Mouse (Mus musculus): ENCODE results near the gene Sdc1. TPM values are rescaled to one million over a fixed set of nuclear protein-coding genes. Genes with fewer than 3 reads are reported as not detected.

Gene Sdc1
- polyA plus RNA-seq, 1 experiment from 2014 or later: 79.3 TPM

GRCm38 (mm10) chr12:8771844-8772380 lies 789 bp downstream of the Sdc1 start:
- Histone ChIP-seq H3K36me3 (no peaks in the 10 kb centered on the region), H3K4me1 (peaks cover 19% of the 10 kb centered on the region), H3K27ac (replicated peaks) (peak overlapping the region; percentile 82), H3K9ac (replicated peaks) (peak overlapping the region; percentile 90), H3K4me3 (peak overlapping the region; percentile 67), H3K4me2 (replicated peaks) (peak overlapping the region; percentile 99), H3K27me3 (peaks cover 6% of the 10 kb centered on the region; the same call in 1 of the 2 replicates), H3K9me3 (no peaks in the 10 kb centered on the region)
- ATAC-seq (ENCODE audit: low FRiP score, low read depth): peak; percentile 20
- 1% methylated on average over 37 of the region's 37 CpGs for WGBS

- H3K9me3 ChIP-seq: no peaks in the 10 kb centered on the region
Observed at GRCm38 (mm10) chr12:8772451-8773143, 1.5 kb downstream of the Sdc1 start.

GRCm38 (mm10) chr12:8773336-8773735 lies 2.2 kb downstream of the Sdc1 start:
- H3K9me3 ChIP-seq: no peaks in the 10 kb centered on the region
- peaks cover 19% of the 10 kb centered on the region for H3K4me1 ChIP-seq
- H3K27ac ChIP-seq (replicated peaks): no peak overlapping the region
- peak overlapping the region; percentile 90 for H3K9ac ChIP-seq (replicated peaks)
- peak overlapping the region; percentile 67 for H3K4me3 ChIP-seq
- 25% methylated on average over 6 of the region's 6 CpGs for WGBS
- H3K27me3 ChIP-seq: peaks cover 6% of the 10 kb centered on the region; the same call in 1 of the 2 replicates
- H3K4me2 ChIP-seq (replicated peaks): peak overlapping the region; percentile 99
- no peak for ATAC-seq (ENCODE audit: low FRiP score, low read depth)
- H3K36me3 ChIP-seq: no peaks in the 10 kb centered on the region

More at GRCm38 (mm10) chr12:8772451-8773143, 1.5 kb downstream of the Sdc1 start:
- under 1% methylated on average over 44 of the region's 55 CpGs for WGBS
- peak overlapping the region; percentile 99 for H3K4me2 ChIP-seq (replicated peaks)
- no peaks in the 10 kb centered on the region for H3K36me3 ChIP-seq
- H3K9ac ChIP-seq (replicated peaks): peak overlapping the region; percentile 90
- peaks cover 6% of the 10 kb centered on the region; the same call in 1 of the 2 replicates for H3K27me3 ChIP-seq
- peak overlapping the region; percentile 67 for H3K4me3 ChIP-seq
- H3K4me1 ChIP-seq: peaks cover 19% of the 10 kb centered on the region
- ATAC-seq (ENCODE audit: low FRiP score, low read depth): peak; percentile 57
- H3K27ac ChIP-seq (replicated peaks): peak overlapping the region; percentile 82

GRCm38 (mm10) chr12:8774183-8774582 lies 3.1 kb downstream of the Sdc1 start:
- peaks cover 6% of the 10 kb centered on the region; the same call in 1 of the 2 replicates for H3K27me3 ChIP-seq
- peaks cover 19% of the 10 kb centered on the region for H3K4me1 ChIP-seq
- H3K4me2 ChIP-seq (replicated peaks): no peak overlapping the region
- H3K9ac ChIP-seq (replicated peaks): no peak overlapping the region
- ATAC-seq (ENCODE audit: low FRiP score, low read depth): no peak
- no peak overlapping the region for H3K27ac ChIP-seq (replicated peaks)
- H3K9me3 ChIP-seq: no peaks in the 10 kb centered on the region
- H3K36me3 ChIP-seq: no peaks in the 10 kb centered on the region
- H3K4me3 ChIP-seq: no peak overlapping the region

- Histone ChIP-seq H3K27ac (replicated peaks) (no peak overlapping the region), H3K4me3 (no peak overlapping the region), H3K4me1 (peaks cover 16% of the 10 kb centered on the region), H3K4me2 (replicated peaks) (no peak overlapping the region), H3K9me3 (no peaks in the 10 kb centered on the region), H3K36me3 (no peaks in the 10 kb centered on the region), H3K27me3 (no peaks in the 10 kb centered on the region), H3K9ac (replicated peaks) (no peak overlapping the region)
- 92% methylated on average over 7 of the region's 7 CpGs for WGBS
- ATAC-seq (ENCODE audit: low FRiP score, low read depth): no peak
Observed at GRCm38 (mm10) chr12:8776206-8776605, 5.1 kb downstream of the Sdc1 start.

- Histone ChIP-seq H3K36me3 (no peaks in the 10 kb centered on the region), H3K9me3 (no peaks in the 10 kb centered on the region), H3K9ac (replicated peaks) (no peak overlapping the region), H3K27ac (replicated peaks) (no peak overlapping the region), H3K27me3 (no peaks in the 10 kb centered on the region), H3K4me1 (peaks cover 16% of the 10 kb centered on the region), H3K4me2 (replicated peaks) (no peak overlapping the region), H3K4me3 (no peak overlapping the region)
- ATAC-seq (ENCODE audit: low FRiP score, low read depth): no peak
- WGBS: 87% methylated on average over 3 of the region's 3 CpGs
Observed at GRCm38 (mm10) chr12:8776741-8777140, 5.6 kb downstream of the Sdc1 start.

- Histone ChIP-seq H3K9me3 (no peaks in the 10 kb centered on the region), H3K4me1 (peaks cover 14% of the 10 kb centered on the region), H3K36me3 (no peaks in the 10 kb centered on the region), H3K27ac (replicated peaks) (no peak overlapping the region), H3K4me2 (replicated peaks) (no peak overlapping the region), H3K4me3 (no peak overlapping the region), H3K27me3 (no peaks in the 10 kb centered on the region), H3K9ac (replicated peaks) (no peak overlapping the region)
- ATAC-seq (ENCODE audit: low FRiP score, low read depth): no peak
- WGBS: 90% methylated on average over 7 of the region's 7 CpGs
Observed at GRCm38 (mm10) chr12:8778106-8778505, 7.0 kb downstream of the Sdc1 start.

- peaks cover 3% of the 10 kb centered on the region; the same call in 1 of the 2 replicates for H3K4me1 ChIP-seq
- WGBS: 90% methylated on average over 4 of the region's 4 CpGs
- no peak overlapping the region for H3K9ac ChIP-seq (replicated peaks)
- no peaks in the 10 kb centered on the region for H3K9me3 ChIP-seq
- no peak for ATAC-seq (ENCODE audit: low FRiP score, low read depth)
- no peak overlapping the region for H3K4me3 ChIP-seq
- no peak overlapping the region for H3K27ac ChIP-seq (replicated peaks)
- no peaks in the 10 kb centered on the region for H3K27me3 ChIP-seq
- no peaks in the 10 kb centered on the region for H3K36me3 ChIP-seq
- H3K4me2 ChIP-seq (replicated peaks): no peak overlapping the region
Observed at GRCm38 (mm10) chr12:8779851-8780250, 8.7 kb downstream of the Sdc1 start.

GRCm38 (mm10) chr12:8781121-8781520 lies 10.0 kb downstream of the Sdc1 start:
- ATAC-seq (ENCODE audit: low FRiP score, low read depth): no peak
- Histone ChIP-seq H3K27ac (replicated peaks) (no peak overlapping the region), H3K9ac (replicated peaks) (no peak overlapping the region), H3K9me3 (no peaks in the 10 kb centered on the region), H3K4me1 (peaks cover 3% of the 10 kb centered on the region; the same call in 1 of the 2 replicates), H3K4me3 (no peak overlapping the region), H3K4me2 (replicated peaks) (no peak overlapping the region), H3K27me3 (no peaks in the 10 kb centered on the region), H3K36me3 (no peaks in the 10 kb centered on the region)
- WGBS: 85% methylated on average over 7 of the region's 7 CpGs

GRCm38 (mm10) chr12:8781681-8782378 lies 10.7 kb downstream of the Sdc1 start:
- Histone ChIP-seq H3K27ac (replicated peaks) (no peak overlapping the region), H3K4me3 (no peak overlapping the region), H3K36me3 (no peaks in the 10 kb centered on the region), H3K4me2 (replicated peaks) (no peak overlapping the region), H3K27me3 (no peaks in the 10 kb centered on the region), H3K9ac (replicated peaks) (no peak overlapping the region), H3K9me3 (no peaks in the 10 kb centered on the region), H3K4me1 (peaks cover 3% of the 10 kb centered on the region; the same call in 1 of the 2 replicates)
- WGBS: 87% methylated on average over 9 of the region's 9 CpGs
- ATAC-seq (ENCODE audit: low FRiP score, low read depth): no peak

GRCm38 (mm10) chr12:8782565-8782964 lies 11.4 kb downstream of the Sdc1 start:
- H3K27ac ChIP-seq (replicated peaks): no peak overlapping the region
- H3K4me3 ChIP-seq: no peak overlapping the region
- peaks cover 3% of the 10 kb centered on the region; the same call in 1 of the 2 replicates for H3K4me1 ChIP-seq
- no peaks in the 10 kb centered on the region for H3K27me3 ChIP-seq
- H3K9me3 ChIP-seq: no peaks in the 10 kb centered on the region
- WGBS: 87% methylated on average over 3 of the region's 3 CpGs
- H3K4me2 ChIP-seq (replicated peaks): no peak overlapping the region
- no peaks in the 10 kb centered on the region for H3K36me3 ChIP-seq
- no peak for ATAC-seq (ENCODE audit: low FRiP score, low read depth)
- no peak overlapping the region for H3K9ac ChIP-seq (replicated peaks)

- Histone ChIP-seq H3K4me3 (no peak overlapping the region), H3K4me1 (peaks cover 8% of the 10 kb centered on the region), H3K9ac (replicated peaks) (no peak overlapping the region), H3K36me3 (no peaks in the 10 kb centered on the region), H3K27me3 (no peaks in the 10 kb centered on the region), H3K9me3 (no peaks in the 10 kb centered on the region), H3K4me2 (replicated peaks) (no peak overlapping the region), H3K27ac (replicated peaks) (no peak overlapping the region)
- no peak for ATAC-seq (ENCODE audit: low FRiP score, low read depth)
- 90% methylated on average over 9 of the region's 9 CpGs for WGBS
Observed at GRCm38 (mm10) chr12:8784189-8784588, 13.1 kb downstream of the Sdc1 start.

Measured in midbrain, embryonic 12.5 days (tissue).